Mouse (Mus musculus): Measurements from ENCODE around the gene Smad6.

The Smad6 gene

DNA sequence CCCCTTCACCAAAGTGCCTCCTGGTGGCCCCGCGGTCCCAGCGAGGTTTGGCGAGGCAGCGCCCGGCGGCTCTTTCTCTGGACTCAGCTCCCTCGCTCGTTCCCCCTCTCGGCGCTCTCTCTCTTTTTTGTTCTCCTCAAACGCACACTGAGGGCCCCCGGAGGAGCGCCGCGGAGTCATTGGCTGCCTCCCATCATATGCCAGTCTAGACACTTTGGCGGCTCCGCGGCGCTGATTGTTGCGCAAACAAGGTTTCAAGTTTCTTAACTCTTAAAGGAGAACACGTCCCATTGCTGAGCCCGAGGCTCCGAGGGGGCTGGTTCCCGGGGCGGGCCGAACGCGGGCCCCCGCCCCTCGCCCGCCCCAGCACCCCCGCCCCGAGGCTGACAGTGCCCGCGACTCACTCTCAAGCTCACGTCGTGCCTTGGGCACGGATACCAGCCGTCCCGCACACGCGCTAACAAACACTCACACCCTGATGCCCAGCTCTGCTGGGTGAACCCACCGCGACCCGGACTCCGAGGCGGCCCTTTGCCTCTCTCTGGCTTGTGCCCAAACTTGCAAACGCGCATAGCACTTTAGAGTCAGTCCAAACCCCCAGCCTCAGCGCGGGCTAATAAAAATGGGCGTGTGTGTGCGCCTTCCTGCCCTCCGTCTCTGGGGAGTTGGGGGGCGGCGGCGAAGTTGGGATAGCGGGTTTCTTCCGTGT, at the start of gene Smad6:
Gene Smad6, minus strand, starts transcription at position 207 of the 709 bp plus-strand sequence.
- DNase-seq (ENCODE audit: low spot score in 2 of 2): peak; percentile 43 to 57

DNA sequence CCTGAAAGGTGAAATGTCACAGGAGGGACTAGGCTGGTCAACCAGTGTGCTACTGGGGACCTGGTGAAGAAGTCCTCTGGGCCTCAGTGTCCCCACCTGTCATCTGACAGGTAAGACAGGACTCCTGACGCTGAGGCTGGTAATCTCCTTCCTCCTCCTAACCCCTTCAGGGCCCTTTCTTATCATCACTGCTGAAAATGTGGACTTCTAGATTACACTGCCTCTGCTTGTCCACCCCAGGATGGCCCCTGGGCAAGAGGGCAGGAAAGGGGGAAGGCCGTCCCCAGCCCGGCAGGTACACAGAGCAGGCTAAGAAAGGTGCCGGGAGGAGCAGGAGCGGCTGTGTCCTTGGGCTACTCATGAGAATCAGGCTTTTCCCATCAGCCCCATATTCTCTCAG, 48.8 kb upstream of the Smad6 start:
- no peak for DNase-seq (ENCODE audit: low spot score in 2 of 2)

DNA sequence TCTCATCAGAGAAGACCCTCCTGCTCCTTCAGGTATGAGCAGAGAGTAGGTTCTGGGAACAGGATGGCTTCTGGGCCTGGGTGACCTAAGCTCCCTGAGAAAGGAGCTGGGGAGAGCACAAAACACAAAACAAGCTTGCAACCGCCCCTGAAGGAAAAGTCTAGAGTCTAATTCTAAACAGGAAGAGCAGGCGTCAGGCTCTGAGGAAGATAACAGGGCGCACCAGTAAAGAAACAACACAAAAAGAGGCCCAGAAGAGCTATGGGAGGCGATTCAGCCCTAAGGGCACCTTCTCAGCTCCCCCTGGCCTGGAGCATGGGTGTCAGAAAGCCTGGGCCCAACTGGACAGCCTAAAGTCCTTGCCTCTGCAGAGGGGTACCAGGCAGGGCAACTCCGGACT, 47.3 kb upstream of the Smad6 start:
- DNase-seq (ENCODE audit: low spot score in 2 of 2): no peak

DNA sequence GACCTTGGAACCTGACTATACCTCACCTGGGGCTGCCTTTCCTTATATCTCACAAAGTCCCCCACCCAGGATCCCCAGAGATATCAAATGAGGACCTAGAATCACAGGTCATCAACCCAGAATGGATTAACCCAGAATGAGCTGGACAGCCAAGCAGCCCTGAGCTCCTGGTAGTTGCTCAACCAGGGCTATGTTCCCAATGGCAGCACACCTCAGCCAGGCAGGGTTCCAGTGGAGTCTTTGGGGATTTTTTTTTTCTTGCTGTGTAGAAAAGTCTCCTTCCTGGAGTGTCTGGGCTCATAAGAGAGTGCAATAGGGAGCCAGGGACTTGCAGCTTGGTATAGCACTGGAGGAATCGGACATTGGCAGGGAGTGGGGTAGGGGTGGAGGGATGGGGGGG, 46.7 kb upstream of the Smad6 start:
- DNase-seq (ENCODE audit: low spot score in 2 of 2): no peak

DNA sequence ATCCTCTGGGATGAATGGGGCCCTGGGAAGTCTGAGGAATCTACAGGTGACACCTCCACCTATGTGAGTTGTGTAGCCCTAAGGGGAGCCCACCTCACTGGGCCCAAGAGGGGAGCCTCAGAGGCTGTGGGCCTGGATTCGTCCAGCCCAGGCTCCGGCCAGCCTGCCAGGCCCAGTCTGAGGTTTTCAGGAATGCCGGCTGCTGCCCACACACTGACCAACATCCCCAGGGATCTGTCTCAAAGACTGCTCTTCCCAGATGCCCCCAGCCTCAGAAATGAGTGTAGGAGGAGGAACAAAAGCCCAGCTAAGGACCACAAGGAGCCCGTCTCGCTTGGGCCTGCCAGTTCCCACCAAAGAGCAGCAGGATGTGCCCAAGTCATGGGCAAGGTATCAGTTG, 45.9 kb upstream of the Smad6 start:
- no peak for DNase-seq (ENCODE audit: low spot score in 2 of 2)

DNA sequence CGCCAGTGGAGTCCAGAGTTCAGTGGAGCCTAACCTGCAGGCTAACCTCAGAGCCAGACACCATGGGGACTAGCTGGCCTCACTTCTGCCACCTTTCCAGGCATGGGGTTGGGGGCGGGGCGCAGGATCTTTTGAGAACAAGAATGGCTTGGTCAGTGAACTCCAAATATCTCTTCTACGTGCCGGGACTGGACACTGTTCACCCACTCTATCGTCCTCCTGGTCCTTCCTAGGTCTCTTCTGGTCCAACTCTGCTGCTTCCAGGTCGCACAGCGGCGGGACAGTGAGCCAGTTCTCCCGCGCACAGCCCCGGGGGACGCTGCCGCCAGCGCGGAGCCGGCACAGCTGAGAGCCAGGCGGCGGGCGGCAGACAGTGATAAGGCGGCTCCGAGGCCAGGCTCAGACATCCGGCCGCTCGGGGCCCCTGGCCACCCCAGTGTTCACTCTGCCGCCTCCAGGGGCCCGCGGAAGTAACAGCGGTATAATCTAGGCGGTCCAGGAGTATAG, 38.2 kb upstream of the Smad6 start:
- DNase-seq (ENCODE audit: low spot score in 2 of 2): no peak

DNA sequence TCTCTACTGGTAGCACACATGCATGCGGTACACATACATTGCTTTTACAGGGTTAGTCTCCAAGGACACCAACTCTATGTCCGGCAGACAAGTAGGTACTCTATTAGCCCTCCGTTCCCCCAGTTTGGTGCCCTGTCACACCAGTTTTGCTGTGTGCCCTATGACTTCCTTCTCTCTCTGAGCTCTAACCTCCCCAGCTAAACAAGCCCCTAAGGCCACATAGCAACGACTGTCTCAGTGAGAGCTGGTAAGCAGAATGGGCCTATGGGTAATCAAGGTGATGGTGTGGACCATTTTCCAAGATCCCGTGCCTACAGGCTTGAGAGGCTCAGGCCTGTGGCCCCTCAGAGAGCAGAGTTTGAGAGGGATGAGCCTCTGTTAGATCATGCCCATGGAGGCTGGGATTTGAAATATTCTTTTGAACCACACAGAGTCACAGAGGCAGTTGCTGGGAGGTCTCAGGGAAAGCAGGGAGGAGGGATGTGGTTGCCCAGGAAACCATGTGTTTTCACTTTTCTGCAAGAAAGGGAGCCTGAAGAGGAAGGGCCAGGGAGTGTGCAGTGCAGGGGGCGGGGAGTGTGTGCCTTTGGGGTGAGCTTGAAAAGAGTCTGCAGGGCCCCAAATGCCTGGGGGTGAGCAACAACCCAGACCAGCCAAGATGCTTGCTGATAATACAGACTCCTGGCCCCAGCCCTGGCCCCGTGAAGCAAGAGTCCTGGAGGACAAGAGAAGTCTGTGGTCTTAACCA, 36.2 kb upstream of the Smad6 start:
- no peak for DNase-seq (ENCODE audit: low spot score in 2 of 2)

DNA sequence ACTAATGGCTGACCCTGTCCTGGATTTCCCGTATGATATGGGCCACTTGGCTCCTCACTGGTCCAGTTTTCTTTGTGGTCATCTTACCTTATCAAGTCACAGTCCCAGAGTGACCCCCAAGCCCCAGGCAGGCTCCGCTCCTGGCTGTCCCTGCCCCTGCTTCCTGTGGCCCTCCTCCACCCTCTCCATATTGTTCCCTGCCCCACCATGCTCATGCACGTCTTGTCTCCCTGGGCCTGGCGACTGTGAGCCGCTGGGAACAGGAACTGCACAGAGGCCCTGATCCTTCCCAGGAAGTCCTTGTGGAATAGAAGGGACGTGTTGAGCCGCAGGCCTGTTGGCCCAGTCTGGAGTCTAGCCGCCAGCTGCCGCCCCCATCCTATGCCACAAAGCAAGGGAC, 33.3 kb upstream of the Smad6 start:
- no peak for DNase-seq (ENCODE audit: low spot score in 2 of 2)

DNA sequence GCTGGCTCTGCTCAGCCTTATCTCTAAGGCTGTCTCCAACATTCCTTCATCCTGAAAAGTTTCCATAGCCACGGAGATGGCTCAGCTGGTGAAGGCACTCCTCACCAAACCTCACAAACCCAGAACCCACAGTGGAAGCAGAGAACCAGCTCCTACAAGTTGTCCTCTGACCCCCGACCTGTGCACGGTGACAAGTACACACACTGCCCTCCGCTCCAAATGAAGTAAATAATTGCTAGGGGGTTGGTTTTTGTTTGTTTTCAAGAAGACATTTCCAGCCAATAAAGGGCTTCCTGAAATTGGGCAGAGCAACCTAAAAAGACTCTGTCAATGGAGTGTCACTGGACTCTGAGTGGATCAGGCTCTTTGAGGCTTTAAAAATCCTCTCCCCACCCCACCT, 31.9 kb upstream of the Smad6 start:
- no peak for DNase-seq (ENCODE audit: low spot score in 2 of 2)

DNA sequence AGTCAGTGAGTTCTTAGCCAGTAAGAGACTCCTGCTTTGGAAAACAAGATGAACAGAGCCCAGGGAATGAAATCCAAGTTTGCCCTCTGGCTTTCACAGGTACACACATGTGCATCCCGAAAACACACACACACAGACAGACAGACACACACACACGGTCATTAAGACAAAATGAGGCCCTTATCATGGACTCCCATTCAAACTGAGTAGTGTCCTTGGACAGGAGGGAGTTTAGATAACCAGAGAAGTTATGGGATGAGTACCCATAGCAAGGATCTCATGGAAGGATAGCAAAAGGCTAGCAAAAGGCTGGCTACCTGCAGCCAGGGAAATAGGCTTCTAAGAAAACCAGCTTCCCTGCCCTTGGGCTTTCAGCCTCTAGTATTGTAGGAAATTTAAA, 29.4 kb upstream of the Smad6 start:
- DNase-seq (ENCODE audit: low spot score in 2 of 2): no peak

DNA sequence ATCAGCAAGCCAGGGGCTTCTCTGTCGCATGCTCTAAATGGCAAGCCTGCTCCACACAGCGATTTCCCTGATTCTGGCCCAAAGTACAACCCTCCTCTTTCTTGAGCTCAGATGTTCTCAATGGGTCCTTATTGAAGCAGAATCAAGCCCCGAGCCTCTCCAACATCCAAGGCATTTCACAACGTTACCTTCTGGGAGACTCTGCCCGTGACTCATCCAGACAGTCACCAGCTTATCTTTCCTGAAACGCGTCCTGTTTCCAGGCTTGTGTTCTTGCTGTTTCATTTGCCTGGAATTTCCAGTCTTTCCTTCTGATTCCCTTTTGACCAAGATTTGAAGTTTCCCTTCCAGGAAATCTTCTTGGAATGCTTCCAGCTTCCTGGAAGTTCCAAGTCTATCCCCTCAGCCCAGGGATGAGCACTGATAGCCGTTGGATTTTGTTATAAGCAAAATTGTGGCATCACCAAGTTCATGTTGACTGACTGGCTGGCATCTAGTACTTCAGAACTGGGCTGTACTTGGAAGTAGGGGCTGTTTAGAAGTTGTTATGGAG, 28.7 kb upstream of the Smad6 start:
- no peak for DNase-seq (ENCODE audit: low spot score in 2 of 2)

DNA sequence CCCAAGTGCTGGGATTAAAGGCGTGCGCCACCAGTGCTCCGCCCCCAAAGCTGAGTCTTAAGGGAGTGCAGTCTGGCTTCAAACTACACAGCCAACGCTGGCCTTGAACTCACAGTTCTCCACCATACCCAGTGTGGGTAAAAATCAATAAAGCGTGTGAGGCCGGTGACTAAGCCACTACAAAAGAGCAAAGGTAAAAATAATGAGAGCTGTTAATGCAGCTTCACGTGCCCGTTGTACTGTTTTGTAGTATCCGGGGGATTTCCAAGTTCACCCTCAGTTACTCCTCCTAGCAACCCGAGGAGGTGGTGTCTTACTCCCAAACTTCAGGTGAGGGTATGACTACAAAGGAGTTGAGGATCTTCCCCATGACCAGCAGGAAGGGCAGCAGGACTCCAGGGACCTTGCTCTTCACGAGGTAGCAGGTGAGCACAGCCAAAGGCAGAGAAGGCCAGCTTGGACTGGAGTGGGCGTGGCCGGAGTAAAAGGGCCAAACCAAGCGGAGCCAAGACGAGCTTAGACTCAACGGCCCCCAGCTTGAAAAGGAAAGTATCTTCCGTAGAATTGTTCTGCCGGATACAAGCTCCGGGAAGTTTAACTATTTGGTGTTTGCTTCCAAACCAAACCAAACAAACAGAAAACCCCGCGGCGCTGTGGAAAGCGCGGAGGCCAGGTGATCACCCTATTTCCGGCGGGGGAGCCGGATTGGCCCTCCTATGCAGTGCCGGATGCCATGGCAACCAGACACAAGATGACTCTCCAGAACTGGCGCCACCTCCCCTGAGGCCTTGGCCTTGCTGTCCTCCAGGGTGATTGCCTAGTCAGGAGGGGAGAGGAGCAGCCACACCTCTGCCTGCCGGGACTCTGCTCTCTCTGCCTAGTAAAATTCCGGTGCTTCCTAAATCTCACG, 27.9 kb upstream of the Smad6 start:
- DNase-seq (ENCODE audit: low spot score in 2 of 2): peak; percentile 14 to 16

DNA sequence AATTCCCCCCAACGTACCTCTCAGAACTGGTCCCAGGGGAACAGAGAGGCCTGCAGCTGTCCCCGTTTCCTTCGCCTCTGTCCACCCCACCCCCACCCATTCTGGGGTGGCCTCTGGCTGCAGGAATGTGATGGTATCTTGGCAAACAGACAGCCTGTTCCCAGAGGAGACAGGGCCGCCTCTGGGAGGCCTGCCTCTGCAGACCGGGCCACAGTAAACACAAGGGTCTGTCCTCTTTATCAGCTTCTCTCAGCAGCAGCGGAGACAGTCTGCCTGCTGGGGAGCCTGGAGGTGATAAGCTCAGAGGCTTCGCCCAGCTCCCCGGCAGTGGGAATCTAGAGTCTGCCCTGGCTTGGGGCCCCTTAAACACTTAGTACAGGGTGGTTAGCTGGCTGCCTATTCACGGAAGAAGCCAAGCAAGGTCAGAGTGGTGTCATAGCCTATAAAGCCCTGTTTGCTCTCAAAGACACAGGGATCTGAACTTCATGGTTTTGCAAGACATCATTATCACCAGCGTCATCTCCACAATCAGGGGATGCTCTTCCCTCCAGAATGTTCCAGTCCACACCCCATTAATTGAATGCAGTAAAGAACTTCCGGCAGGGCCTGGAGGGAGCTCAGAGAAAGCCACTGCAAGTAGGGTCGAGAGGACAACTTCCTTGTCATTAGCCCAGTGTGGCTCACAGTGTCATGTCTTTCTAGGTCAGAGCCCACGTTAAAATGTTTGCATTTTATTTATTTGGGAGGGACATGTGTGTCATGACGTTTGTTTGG, 23.4 kb upstream of the Smad6 start:
- no peak for DNase-seq (ENCODE audit: low spot score in 2 of 2)

DNA sequence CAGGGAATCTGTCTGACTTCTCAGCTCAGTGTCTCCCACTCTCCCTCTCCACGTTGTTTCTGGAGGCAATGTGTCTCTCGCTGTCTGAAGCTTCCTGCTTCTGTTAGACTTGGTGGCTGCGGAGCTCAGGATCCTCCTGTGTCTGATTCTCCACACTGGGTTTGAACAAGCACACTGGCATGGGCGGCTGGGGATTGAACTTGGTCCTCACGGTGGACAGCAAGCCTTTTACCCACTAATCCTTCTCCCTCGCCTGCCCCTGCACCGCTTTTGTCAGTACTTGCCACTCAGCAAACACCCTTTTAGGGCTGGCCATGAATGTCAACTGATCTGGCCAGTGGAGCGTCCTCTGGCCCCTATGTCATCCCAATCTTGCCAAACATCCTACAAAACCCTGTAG, 22.5 kb upstream of the Smad6 start:
- DNase-seq (ENCODE audit: low spot score in 2 of 2): no peak

DNA sequence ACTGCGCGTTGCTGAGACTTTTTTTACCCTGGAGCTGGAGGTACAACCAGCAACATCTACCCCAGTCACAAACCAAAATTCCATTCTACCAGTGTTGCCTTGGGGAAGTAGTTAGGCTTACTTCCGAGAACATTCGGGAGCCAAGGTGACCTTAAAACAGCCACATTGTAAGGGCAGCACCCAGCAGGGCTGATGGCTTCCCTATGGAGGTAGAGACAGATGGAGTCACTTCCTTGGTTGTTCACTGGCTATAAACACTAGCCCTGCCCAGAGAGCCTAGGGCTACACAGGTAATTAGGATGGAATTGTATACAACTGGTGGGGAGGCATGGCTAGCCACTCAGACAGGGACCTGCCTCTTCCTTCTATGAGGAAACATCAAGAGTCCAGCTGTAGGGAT, 21.1 kb upstream of the Smad6 start:
- no peak for DNase-seq (ENCODE audit: low spot score in 2 of 2)

DNA sequence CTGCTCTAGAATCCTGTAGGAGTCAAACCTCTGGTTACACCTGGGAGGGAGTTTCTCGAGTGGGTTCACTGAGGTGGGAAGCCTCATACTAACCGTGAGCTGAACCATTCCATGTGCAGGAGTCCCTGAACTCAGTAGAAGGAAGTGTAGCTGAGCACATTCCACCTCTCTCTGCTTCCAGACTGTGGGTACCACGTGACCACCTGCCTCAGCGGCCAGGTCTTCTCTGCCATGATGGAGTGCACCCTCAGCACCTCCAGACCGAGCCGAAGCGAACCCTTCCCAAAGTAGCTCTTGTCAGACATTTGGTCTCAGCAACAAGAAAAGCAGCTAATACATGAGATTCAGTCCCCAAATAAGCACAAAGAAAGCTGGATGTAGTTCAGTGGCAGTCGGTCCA, 20.4 kb upstream of the Smad6 start:
- DNase-seq (ENCODE audit: low spot score in 2 of 2): no peak

DNA sequence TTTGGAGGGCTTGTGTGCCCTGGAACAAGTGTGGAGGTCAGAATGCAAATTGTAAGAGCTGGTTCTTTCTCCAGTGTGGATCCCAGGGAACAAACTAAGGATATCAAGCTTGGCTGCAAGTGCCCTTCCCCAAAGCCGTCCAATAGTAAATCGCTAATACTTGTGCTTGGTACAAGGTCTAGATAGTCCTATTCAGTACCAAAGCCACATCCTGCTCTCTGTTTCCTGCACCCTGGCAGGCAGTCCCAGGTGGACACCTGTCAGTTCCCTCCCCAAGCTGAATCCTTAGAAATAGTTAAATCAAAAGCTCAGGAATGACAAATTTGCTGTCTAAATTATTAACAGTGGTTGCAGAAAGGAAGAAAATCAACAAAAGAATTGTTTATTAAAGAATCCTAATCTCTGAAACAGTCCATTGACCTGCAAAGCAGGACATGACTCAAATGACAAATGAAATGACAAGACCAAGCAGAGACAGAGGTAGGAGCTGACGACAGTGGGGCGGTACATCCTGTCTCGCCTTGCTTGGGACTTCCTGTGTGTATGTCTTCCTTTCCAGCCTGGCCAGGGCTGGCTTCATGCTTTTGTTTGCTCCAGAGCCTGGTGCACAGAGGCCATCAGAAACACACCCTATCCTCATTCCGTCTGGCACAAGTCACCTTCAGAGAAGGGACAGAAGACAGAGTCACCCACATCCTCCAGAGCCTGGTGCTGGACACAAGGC, 8.2 kb upstream of the Smad6 start:
- DNase-seq (ENCODE audit: low spot score in 2 of 2): no peak

DNA sequence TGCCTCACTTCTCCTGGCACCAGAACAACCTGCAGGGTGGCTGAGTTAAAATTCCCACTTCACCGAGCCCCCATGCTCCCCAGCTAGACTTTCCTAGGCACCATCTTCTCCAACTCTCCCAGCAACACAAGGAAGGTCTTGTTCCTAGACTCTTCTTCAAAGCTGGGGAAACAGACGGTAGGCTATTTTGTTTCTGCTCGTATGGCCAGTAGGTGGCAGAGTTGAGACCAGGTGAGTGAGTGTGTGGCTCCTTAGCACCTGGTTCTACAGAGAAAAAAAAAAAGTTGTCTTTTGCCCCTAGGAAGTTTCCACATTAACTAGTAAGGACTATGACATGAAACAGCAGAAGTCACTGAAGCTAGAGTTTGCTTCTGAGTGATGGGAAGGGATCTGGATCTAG, 3.7 kb upstream of the Smad6 start:
- DNase-seq (ENCODE audit: low spot score in 2 of 2): no peak

DNA sequence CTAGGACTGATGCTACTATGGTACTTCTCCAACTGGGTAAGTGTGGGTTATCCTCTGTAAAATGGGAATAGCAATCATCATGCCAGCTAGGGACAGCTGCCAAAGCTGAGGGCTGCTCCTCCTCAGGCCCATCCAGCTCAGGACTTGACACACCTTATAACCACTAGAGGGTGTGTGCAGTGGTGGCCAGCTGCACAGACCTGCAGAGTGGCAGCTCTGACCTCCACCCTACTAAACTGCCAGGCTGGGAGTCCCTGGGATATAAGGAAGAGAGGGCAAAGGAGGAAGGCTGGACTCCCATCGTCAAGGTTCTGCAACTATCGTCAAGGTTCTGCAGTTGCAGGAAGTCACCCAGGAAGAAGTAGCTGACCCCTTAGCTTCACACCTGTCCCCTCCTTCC, 3.1 kb upstream of the Smad6 start:
- DNase-seq (ENCODE audit: low spot score in 2 of 2): no peak

DNA sequence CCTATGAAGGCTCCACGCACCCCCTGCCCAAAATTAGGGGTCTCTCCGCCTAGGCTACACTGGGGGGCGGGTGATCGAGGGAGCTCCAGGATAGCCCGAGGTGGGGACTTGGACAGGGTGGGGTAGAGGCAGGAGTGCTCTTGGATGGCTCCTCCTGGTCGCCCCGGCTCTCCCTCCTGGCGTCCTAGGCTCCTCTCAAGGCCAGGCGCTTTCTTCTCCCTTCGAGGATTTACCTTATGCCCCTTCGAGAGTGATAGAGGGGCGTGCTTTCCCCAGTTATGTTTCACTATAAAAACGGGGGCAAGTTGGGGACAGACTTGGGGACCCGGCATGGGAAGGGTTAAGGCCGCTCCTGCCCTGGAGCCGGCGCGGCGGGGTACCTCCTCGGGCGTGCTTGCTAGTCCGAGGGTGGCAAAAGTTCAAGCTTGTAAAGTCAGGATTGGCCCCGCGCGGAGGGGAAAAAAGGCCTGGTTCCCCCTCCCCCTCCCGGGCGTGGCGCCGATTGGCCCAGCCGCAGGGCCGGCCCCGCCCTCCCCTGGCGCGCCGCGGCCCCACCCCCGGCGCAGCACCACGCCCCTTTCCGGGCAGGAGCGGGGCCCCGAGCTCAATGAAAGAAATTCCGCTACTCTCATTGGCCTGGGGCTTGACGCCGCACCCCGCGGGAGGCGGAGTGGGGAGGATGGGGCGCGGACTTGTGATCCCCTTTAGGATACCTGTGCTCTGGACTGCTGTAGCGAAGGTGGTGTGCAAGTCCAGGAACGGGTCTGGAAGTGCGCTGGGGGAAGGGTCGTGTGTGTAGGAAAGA, 905 bp upstream of the Smad6 start:
- peak; percentile 59 to 62 for DNase-seq (ENCODE audit: low spot score in 2 of 2)
